Mouse (Mus musculus): ENCODE data around the gene Tbc1d20. TPM values are rescaled to one million over a fixed set of nuclear protein-coding genes. Genes with fewer than 3 reads are reported as not detected.
A peak's percentile ranks its signal among the peaks of the same experiment; 100 is the strongest.
"Not testable (repeated sequence)": the region's sequence is repeated elsewhere in the genome, so short reads cannot be mapped to it uniquely, and the experiment has no call there.

The Tbc1d20 gene
- polyA plus RNA-seq, 1 experiment, result 27.9 TPM

DNA sequence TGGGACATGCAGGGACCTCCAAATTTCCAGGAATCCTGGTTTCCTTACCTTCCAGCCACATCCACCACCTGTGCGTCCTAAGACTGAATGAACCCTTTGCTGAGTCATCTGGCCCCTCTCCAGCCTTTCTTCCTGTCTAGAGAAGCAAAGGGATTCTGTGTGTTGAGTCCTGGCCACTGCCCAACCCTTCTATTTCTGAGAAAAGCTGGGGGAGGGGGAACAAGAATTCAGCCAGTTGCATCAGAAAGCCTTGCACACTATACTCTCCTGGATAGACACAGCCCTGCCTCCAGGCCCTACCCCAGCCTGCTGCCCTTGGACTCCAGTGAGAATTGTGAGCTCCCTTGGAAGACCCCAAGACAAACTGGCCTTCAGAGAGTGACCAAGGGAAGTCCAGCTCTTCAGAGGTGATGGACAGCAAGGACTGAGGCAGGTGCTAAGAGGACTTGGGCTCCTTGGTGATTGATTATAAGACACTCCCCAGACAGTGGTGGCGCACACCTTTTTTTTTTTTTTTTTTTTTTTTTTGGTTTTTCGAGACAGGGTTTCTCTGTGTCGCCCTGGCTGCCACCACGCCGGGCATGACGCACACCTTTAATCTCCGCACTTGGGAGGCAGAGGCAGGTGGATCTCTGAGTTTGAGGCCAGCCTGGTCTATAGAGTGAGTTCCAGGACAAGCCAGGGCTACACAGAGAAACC is 56.4 kb downstream of the Tbc1d20 start:
- no peak overlapping the region for H3K27ac ChIP-seq (ENCODE audit: control insufficient read depth, insufficient read depth, low read depth, low read length, poor library complexity)

DNA sequence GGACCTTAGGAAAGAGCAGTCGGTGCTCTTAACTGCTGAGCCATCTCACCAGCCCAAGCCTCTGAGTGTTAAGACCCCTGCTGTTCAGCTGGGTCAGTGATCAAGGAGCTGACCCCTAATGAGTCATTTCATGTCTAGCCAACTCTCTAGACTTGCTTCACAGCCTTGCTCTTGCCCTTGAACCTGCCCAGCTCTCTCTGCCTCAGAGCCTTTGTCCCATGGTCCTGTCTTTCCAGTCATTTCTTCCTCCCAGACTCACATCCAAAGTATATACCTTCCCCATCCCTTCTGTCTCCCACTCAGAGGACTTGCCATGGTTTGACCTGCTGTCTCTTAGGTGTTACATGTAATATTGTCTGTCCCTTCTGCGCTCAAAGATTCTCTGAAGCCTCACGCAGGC is 63.6 kb downstream of the Tbc1d20 start:
- Histone ChIP-seq H3K27ac (ENCODE audit: control insufficient read depth, insufficient read depth, low read depth, low read length, poor library complexity) (no peak overlapping the region), H3K4me3 (replicated peaks; ENCODE audit: control insufficient read depth, low read depth, low read length) (no peak overlapping the region), H3K4me1 (ENCODE audit: control insufficient read depth, insufficient read depth, low read length) (peaks cover 1% of the 10 kb centered on the region; the same call in 1 of the 2 replicates)
- TF ChIP-seq POLR2A (IDR thresholded peaks at IDR 0.05; ENCODE audit: borderline replicate concordance, control insufficient read depth, low read depth, low read length) (no peak), CTCF (IDR thresholded peaks at IDR 0.05; ENCODE audit: control insufficient read depth, insufficient read depth, low read length) (no peak)
- 88% methylated on average over 3 of the region's 3 CpGs for WGBS

More for the DNA sequence above, 56.4 kb downstream of the Tbc1d20 start:
- Histone ChIP-seq H3K4me3 (replicated peaks; ENCODE audit: control insufficient read depth, low read depth, low read length) (no peak overlapping the region), H3K4me1 (ENCODE audit: control insufficient read depth, insufficient read depth, low read length) (no peaks in the 10 kb centered on the region; the same call in 1 of the 2 replicates)
- TF ChIP-seq CTCF (IDR thresholded peaks at IDR 0.05; ENCODE audit: control insufficient read depth, insufficient read depth, low read length) (no peak), POLR2A (IDR thresholded peaks at IDR 0.05; ENCODE audit: borderline replicate concordance, control insufficient read depth, low read depth, low read length) (no peak)
- WGBS, result 63% methylated on average over 8 of the region's 8 CpGs

DNA sequence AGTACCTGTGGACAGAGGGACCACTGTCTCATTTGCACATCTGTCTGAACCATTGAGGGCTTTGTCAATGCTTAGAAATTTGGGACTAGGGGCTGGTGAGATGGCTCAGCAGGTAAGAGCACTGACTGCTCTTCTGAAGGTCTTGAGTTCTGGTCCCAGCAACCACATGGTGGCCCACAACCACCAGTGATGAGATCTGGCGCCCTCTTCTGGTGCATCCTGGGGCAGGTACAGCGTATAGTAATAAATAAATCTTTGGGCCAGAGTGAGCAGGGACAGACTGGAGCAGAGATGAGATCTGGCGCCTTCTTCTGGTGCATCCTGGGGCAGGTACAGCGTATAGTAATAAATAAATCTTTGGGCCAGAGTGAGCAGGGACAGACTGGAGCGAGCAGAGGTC is 65.3 kb downstream of the Tbc1d20 start:
- WGBS, result 83% methylated on average over 5 of the region's 5 CpGs
- H3K4me3 ChIP-seq (replicated peaks; ENCODE audit: control insufficient read depth, low read depth, low read length); H3K4me1 ChIP-seq (ENCODE audit: control insufficient read depth, insufficient read depth, low read length); H3K27ac ChIP-seq (ENCODE audit: control insufficient read depth, insufficient read depth, low read depth, low read length, poor library complexity): not testable (repeated sequence)
- TF ChIP-seq CTCF (IDR thresholded peaks at IDR 0.05; ENCODE audit: control insufficient read depth, insufficient read depth, low read length), result peak; percentile 43

DNA sequence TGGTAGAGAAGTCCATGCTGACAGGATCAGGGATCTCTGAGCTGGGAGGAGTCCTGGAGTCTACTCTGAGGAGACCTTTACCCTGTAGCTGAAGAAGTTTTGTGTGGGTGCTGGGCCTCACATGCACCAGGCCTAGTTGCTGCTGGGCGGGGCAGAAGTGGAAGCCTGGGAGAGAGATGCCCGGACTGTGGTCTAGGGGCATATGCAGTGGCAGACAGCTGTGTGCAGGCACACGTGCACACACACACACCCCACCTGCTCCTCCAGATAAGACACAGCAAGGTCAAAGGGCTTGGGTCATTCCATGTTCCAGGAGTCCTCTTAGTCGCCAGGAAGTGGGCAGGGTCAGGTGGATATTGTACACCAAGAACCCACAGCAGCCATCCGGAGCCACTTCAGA is 66.0 kb downstream of the Tbc1d20 start:
- WGBS, result 28% methylated on average over 5 of the region's 5 CpGs
- Histone ChIP-seq H3K27ac (ENCODE audit: control insufficient read depth, insufficient read depth, low read depth, low read length, poor library complexity) (no peak overlapping the region), H3K4me3 (replicated peaks; ENCODE audit: control insufficient read depth, low read depth, low read length) (no peak overlapping the region), H3K4me1 (ENCODE audit: control insufficient read depth, insufficient read depth, low read length) (peaks cover 1% of the 10 kb centered on the region; the same call in 1 of the 2 replicates)
- no peak for TF ChIP-seq CTCF (IDR thresholded peaks at IDR 0.05; ENCODE audit: control insufficient read depth, insufficient read depth, low read length)
- TF ChIP-seq POLR2A (IDR thresholded peaks at IDR 0.05; ENCODE audit: borderline replicate concordance, control insufficient read depth, low read depth, low read length), result no peak

DNA sequence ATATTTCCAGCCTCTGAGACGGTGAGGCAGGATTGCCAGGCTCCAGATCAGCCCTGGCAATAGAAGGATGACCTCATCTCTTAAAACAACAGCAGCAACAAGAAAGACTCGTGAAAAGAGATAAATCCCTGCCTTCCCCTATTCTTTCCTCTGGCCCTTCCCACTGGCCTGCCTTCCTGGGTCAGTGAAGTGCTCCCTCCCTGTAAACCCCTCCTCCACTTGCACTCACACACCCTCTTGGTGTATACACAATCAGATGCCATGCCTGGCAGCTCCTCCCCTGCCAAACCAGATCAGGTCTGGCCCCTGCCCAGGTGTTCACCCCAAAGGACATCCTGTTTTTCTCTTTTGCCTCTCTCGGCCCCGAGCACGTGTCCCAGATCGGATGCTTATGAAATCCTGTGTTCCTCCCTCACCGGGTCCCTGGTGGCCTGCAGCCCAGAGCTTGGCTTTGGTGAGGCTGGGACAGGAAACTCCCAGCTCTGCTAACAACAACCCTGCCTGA is 66.7 kb downstream of the Tbc1d20 start:
- 2% methylated on average over 7 of the region's 7 CpGs for WGBS
- TF ChIP-seq CTCF (IDR thresholded peaks at IDR 0.05; ENCODE audit: control insufficient read depth, insufficient read depth, low read length) (no peak), POLR2A (IDR thresholded peaks at IDR 0.05; ENCODE audit: borderline replicate concordance, control insufficient read depth, low read depth, low read length) (no peak)
- no peak overlapping the region for H3K27ac ChIP-seq (ENCODE audit: control insufficient read depth, insufficient read depth, low read depth, low read length, poor library complexity)

DNA sequence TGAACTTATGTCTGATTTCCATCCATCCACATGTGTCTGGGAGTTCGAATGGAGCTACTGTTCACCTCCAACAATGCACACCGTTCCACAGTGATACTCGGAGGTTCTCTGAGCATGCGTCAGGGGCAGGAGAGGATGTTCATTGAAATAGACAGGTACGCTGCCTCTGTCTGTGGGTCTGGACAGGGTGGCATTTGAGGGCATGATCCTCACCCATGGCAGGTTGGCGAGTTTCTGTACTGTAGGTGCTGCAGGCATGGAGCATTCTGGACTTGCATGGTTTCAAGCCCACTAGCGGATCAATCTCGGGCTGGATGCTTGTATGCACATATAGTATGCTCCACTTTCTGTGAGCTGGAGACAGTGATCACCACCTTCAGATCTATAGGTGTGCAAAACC is 67.6 kb downstream of the Tbc1d20 start:
- Histone ChIP-seq H3K4me1 (ENCODE audit: control insufficient read depth, insufficient read depth, low read length) (peaks cover 1% of the 10 kb centered on the region; the same call in 1 of the 2 replicates), H3K4me3 (replicated peaks; ENCODE audit: control insufficient read depth, low read depth, low read length) (no peak overlapping the region), H3K27ac (ENCODE audit: control insufficient read depth, insufficient read depth, low read depth, low read length, poor library complexity) (no peak overlapping the region)
- 82% methylated on average over 8 of the region's 8 CpGs for WGBS
- TF ChIP-seq POLR2A (IDR thresholded peaks at IDR 0.05; ENCODE audit: borderline replicate concordance, control insufficient read depth, low read depth, low read length) (no peak), CTCF (IDR thresholded peaks at IDR 0.05; ENCODE audit: control insufficient read depth, insufficient read depth, low read length) (no peak)

More for the DNA sequence above, 66.7 kb downstream of the Tbc1d20 start:
- H3K4me1 ChIP-seq (ENCODE audit: control insufficient read depth, insufficient read depth, low read length), result peaks cover 1% of the 10 kb centered on the region; the same call in 1 of the 2 replicates
- H3K4me3 ChIP-seq (replicated peaks; ENCODE audit: control insufficient read depth, low read depth, low read length), result no peak overlapping the region

Other genes with a start within 250 kb of the Tbc1d20 start
- not detected in 2 replicates for gene Scrt2, start 212.3 kb upstream of the Tbc1d20 start, polyA plus RNA-seq (2011; ENCODE audit: insufficient read depth, insufficient read length, low replicate concordance, missing spikeins)
- 8.9 and 11.6 TPM in 2 replicates for gene Srxn1, start 188.3 kb upstream of the Tbc1d20 start, polyA plus RNA-seq (2011; ENCODE audit: insufficient read depth, insufficient read length, low replicate concordance, missing spikeins)
- gene Tcf15, start 150.3 kb upstream of the Tbc1d20 start, polyA plus RNA-seq (2011; ENCODE audit: insufficient read depth, insufficient read length, low replicate concordance, missing spikeins), result 2.1 TPM in 1 of 2 replicates, not detected in the other
- gene Csnk2a1, start 67.0 kb upstream of the Tbc1d20 start, polyA plus RNA-seq (2011; ENCODE audit: insufficient read depth, insufficient read length, low replicate concordance, missing spikeins), result 41.1 and 52.4 TPM in 2 replicates
- gene Rbck1, start 38.8 kb downstream of the Tbc1d20 start, polyA plus RNA-seq (2011; ENCODE audit: insufficient read depth, insufficient read length, low replicate concordance, missing spikeins), result 66.2 and 111 TPM in 2 replicates
- gene Trib3, start 50.2 kb downstream of the Tbc1d20 start, polyA plus RNA-seq (2011; ENCODE audit: insufficient read depth, insufficient read length, low replicate concordance, missing spikeins), result 0.65 and 4.2 TPM in 2 replicates
- gene Nrsn2, start 82.8 kb downstream of the Tbc1d20 start, polyA plus RNA-seq (2011; ENCODE audit: insufficient read depth, insufficient read length, low replicate concordance, missing spikeins), result not detected in 2 replicates
- 4.8 and 6.3 TPM in 2 replicates for gene Sox12, start 104.2 kb downstream of the Tbc1d20 start, polyA plus RNA-seq (2011; ENCODE audit: insufficient read depth, insufficient read length, low replicate concordance, missing spikeins)
- gene Zcchc3, start 121.2 kb downstream of the Tbc1d20 start, polyA plus RNA-seq (2011; ENCODE audit: insufficient read depth, insufficient read length, low replicate concordance, missing spikeins), result 5.6 and 6.2 TPM in 2 replicates
- 0.66 and 2.9 TPM in 2 replicates for gene 6820408C15Rik, start 121.8 kb downstream of the Tbc1d20 start, polyA plus RNA-seq (2011; ENCODE audit: insufficient read depth, insufficient read length, low replicate concordance, missing spikeins)
- gene Defb23, start 170.8 kb downstream of the Tbc1d20 start, polyA plus RNA-seq (2011; ENCODE audit: insufficient read depth, insufficient read length, low replicate concordance, missing spikeins), result not detected in 2 replicates
- gene Defb20, start 183.2 kb downstream of the Tbc1d20 start, polyA plus RNA-seq (2011; ENCODE audit: insufficient read depth, insufficient read length, low replicate concordance, missing spikeins), result not detected in 2 replicates
- gene Defb22, start 196.3 kb downstream of the Tbc1d20 start, polyA plus RNA-seq (2011; ENCODE audit: insufficient read depth, insufficient read length, low replicate concordance, missing spikeins), result not detected in 2 replicates
- gene Defb26, start 217.9 kb downstream of the Tbc1d20 start, polyA plus RNA-seq (2011; ENCODE audit: insufficient read depth, insufficient read length, low replicate concordance, missing spikeins), result not detected in 2 replicates
- gene Defb28, start 224.4 kb downstream of the Tbc1d20 start, polyA plus RNA-seq (2011; ENCODE audit: insufficient read depth, insufficient read length, low replicate concordance, missing spikeins), result not detected in 2 replicates
- not detected in 2 replicates for gene Defb29, start 246.3 kb downstream of the Tbc1d20 start, polyA plus RNA-seq (2011; ENCODE audit: insufficient read depth, insufficient read length, low replicate concordance, missing spikeins)

Data from bone marrow, adult 2 months (tissue).